Mouse (Mus musculus): ENCODE data around the gene Cdh7. TPM values are rescaled to one million over a fixed set of nuclear protein-coding genes. Genes with fewer than 3 reads are reported as not detected.
"Not testable (repeated sequence)": the region's sequence is repeated elsewhere in the genome, so short reads cannot be mapped to it uniquely, and the experiment has no call there.

The Cdh7 gene
- polyA plus RNA-seq, 1 experiment from 2014 or later, result not detected

DNA sequence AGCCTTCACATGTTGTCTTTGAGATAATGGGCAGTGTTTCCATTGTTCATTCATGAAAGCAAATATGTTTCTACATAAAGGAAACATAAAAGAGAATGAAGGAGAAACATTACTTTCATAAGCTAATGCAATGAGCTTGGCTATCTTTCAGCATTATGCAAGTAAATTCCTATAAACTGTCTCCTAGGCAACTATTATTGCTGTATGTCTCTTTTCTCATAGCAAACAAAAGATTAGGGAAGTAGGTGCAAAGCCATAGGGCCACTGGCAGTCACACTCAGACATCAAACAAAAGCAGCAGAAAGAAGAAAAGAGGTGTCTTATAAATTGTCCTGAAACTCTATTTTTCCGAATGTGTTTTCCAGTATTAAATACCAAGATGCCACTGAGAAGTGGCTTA is 136.6 kb downstream of the Cdh7 start:
- 67% methylated on average over 1 of the region's 1 CpGs for WGBS
- Histone ChIP-seq H3K9me3 (ENCODE audit: control insufficient read depth, low read length) (no peaks in the 10 kb centered on the region), H3K27me3 (ENCODE audit: control insufficient read depth, insufficient read depth, low read depth, low read length) (no peaks in the 10 kb centered on the region), H3K36me3 (ENCODE audit: control insufficient read depth, insufficient read depth, low read length) (no peaks in the 10 kb centered on the region), H3K4me3 (ENCODE audit: low read length) (no peak overlapping the region), H3K4me2 (ENCODE audit: low read depth, low read length) (no peak overlapping the region), H3K9ac (ENCODE audit: low read length) (no peak overlapping the region), H3K27ac (ENCODE audit: low read length) (no peak overlapping the region), H3K4me1 (replicated peaks; ENCODE audit: control insufficient read depth, insufficient read depth, low read length) (no peaks in the 10 kb centered on the region)
- ATAC-seq (ENCODE audit: low read depth), result no peak

DNA sequence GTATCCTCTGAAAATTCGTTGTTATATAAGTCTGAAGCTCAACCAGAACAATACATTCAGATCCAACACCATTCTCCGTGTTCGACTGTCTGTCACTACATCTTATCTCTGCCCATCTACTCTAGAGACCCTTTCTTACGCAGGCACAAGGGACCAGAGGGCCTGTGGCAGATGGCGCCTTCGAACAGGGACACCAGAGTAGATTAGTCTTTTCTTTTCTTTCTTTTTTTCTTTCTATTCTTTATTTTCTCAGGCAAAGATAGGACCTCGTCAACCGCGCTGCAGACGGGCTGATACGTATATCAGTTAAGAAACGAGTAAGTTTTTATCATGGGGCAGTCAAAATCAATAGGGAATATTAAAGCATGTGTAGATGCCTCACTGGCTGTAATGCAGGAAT is 189.2 kb downstream of the Cdh7 start:
- not testable (repeated sequence) for H3K9me3 ChIP-seq (ENCODE audit: control insufficient read depth, low read length); H3K36me3 ChIP-seq (ENCODE audit: control insufficient read depth, insufficient read depth, low read length); H3K27me3 ChIP-seq (ENCODE audit: control insufficient read depth, insufficient read depth, low read depth, low read length); H3K4me1 ChIP-seq (replicated peaks; ENCODE audit: control insufficient read depth, insufficient read depth, low read length); H3K4me2 ChIP-seq (ENCODE audit: low read depth, low read length); H3K4me3 ChIP-seq (ENCODE audit: low read length); ATAC-seq (ENCODE audit: low read depth); H3K27ac ChIP-seq (ENCODE audit: low read length); H3K9ac ChIP-seq (ENCODE audit: low read length)
- WGBS, result 78% methylated on average over 2 of the region's 12 CpGs

All from lung, embryonic 16.5 days (tissue).